Mouse (Mus musculus): Measurements from ENCODE around the gene Mybphl. TPM values are rescaled to one million over a fixed set of nuclear protein-coding genes. Genes with fewer than 3 reads are reported as not detected.

Gene Mybphl
- polyA plus RNA-seq, 1 experiment: 16.6 TPM

- no peak; the same call in 1 of the 2 replicates for TF ChIP-seq CTCF (IDR thresholded peaks at IDR 0.05; ENCODE audit: borderline replicate concordance, control insufficient read depth, extremely low read depth, insufficient read depth, low read length, poor library complexity)
- TF ChIP-seq POLR2A (IDR thresholded peaks at IDR 0.05; ENCODE audit: control insufficient read depth, extremely low read depth, insufficient read depth, low read length, poor library complexity): no peak
- no peak overlapping the region for H3K27ac ChIP-seq (ENCODE audit: control insufficient read depth, insufficient read depth, low read length)
- H3K36me3 ChIP-seq (ENCODE audit: control insufficient read depth, insufficient read depth, low read length): no peaks in the 10 kb centered on the region
- 91% methylated on average over 6 of the region's 6 CpGs for WGBS
- H3K4me1 ChIP-seq (replicated peaks; ENCODE audit: control insufficient read depth, insufficient read depth, low read length): peaks cover 13% of the 10 kb centered on the region
- DNase-seq: no peak
- no peak overlapping the region for H3K4me3 ChIP-seq (ENCODE audit: control insufficient read depth, insufficient read depth, low read length)
- no peaks in the 10 kb centered on the region; the same call in 1 of the 2 replicates for H3K27me3 ChIP-seq (ENCODE audit: control insufficient read depth, insufficient read depth, low read length)
These were observed 16.0 kb downstream of the Mybphl start for GRCm38 (mm10) chr3:108380695-108381094.

- Histone ChIP-seq H3K27ac (ENCODE audit: control insufficient read depth, insufficient read depth, low read length) (no peak overlapping the region; the same call in 1 of the 2 replicates), H3K4me1 (replicated peaks; ENCODE audit: control insufficient read depth, insufficient read depth, low read length) (peaks cover 13% of the 10 kb centered on the region), H3K4me3 (ENCODE audit: control insufficient read depth, insufficient read depth, low read length) (peak overlapping the region; percentile 13; the same call in 1 of the 2 replicates), H3K27me3 (ENCODE audit: control insufficient read depth, insufficient read depth, low read length) (no peaks in the 10 kb centered on the region; the same call in 1 of the 2 replicates), H3K36me3 (ENCODE audit: control insufficient read depth, insufficient read depth, low read length) (no peaks in the 10 kb centered on the region)
- no peak for TF ChIP-seq POLR2A (IDR thresholded peaks at IDR 0.05; ENCODE audit: control insufficient read depth, extremely low read depth, insufficient read depth, low read length, poor library complexity)
- TF ChIP-seq CTCF (IDR thresholded peaks at IDR 0.05; ENCODE audit: borderline replicate concordance, control insufficient read depth, extremely low read depth, insufficient read depth, low read length, poor library complexity): no peak
- 56% methylated on average over 14 of the region's 14 CpGs for WGBS
- no peak for DNase-seq
These were observed 17.5 kb downstream of the Mybphl start for GRCm38 (mm10) chr3:108381945-108382875.

GRCm38 (mm10) chr3:108383485-108384354 is 19.0 kb downstream of the Mybphl start, which contains the start of gene Psrc1:
Gene Psrc1 (plus strand): TSS chr3:108383839.
- TF ChIP-seq POLR2A (IDR thresholded peaks at IDR 0.05; ENCODE audit: control insufficient read depth, extremely low read depth, insufficient read depth, low read length, poor library complexity) (peak; percentile 36; the same call in 1 of the 2 replicates), CTCF (IDR thresholded peaks at IDR 0.05; ENCODE audit: borderline replicate concordance, control insufficient read depth, extremely low read depth, insufficient read depth, low read length, poor library complexity) (0 out of 2 replicates have a peak, but pooled peaks have one; percentile 13)
- Histone ChIP-seq H3K27me3 (ENCODE audit: control insufficient read depth, insufficient read depth, low read length) (no peaks in the 10 kb centered on the region), H3K4me3 (ENCODE audit: control insufficient read depth, insufficient read depth, low read length) (peak within 1 kb of the TSS; percentile 92), H3K36me3 (ENCODE audit: control insufficient read depth, insufficient read depth, low read length) (no peaks in the 10 kb centered on the region), H3K27ac (ENCODE audit: control insufficient read depth, insufficient read depth, low read length) (no peak within 1 kb of the TSS), H3K4me1 (replicated peaks; ENCODE audit: control insufficient read depth, insufficient read depth, low read length) (peaks cover 13% of the 10 kb centered on the region)
- 4% methylated on average over 44 of the region's 44 CpGs for WGBS
- peak; percentile 87 for DNase-seq

- H3K27me3 ChIP-seq (ENCODE audit: control insufficient read depth, insufficient read depth, low read length): no peaks in the 10 kb centered on the region
- 86% methylated on average over 2 of the region's 2 CpGs for WGBS
- H3K27ac ChIP-seq (ENCODE audit: control insufficient read depth, insufficient read depth, low read length): no peak overlapping the region
- peaks cover 16% of the 10 kb centered on the region for H3K4me1 ChIP-seq (replicated peaks; ENCODE audit: control insufficient read depth, insufficient read depth, low read length)
- H3K4me3 ChIP-seq (ENCODE audit: control insufficient read depth, insufficient read depth, low read length): no peak overlapping the region
- H3K36me3 ChIP-seq (ENCODE audit: control insufficient read depth, insufficient read depth, low read length): no peaks in the 10 kb centered on the region
- no peak for DNase-seq
- TF ChIP-seq CTCF (IDR thresholded peaks at IDR 0.05; ENCODE audit: borderline replicate concordance, control insufficient read depth, extremely low read depth, insufficient read depth, low read length, poor library complexity) (no peak), POLR2A (IDR thresholded peaks at IDR 0.05; ENCODE audit: control insufficient read depth, extremely low read depth, insufficient read depth, low read length, poor library complexity) (no peak)
These were observed 19.7 kb downstream of the Mybphl start for GRCm38 (mm10) chr3:108384425-108384824.

GRCm38 (mm10) chr3:108386186-108386585 is 21.5 kb downstream of the Mybphl start:
- Histone ChIP-seq H3K36me3 (ENCODE audit: control insufficient read depth, insufficient read depth, low read length) (no peaks in the 10 kb centered on the region), H3K4me3 (ENCODE audit: control insufficient read depth, insufficient read depth, low read length) (no peak overlapping the region), H3K27me3 (ENCODE audit: control insufficient read depth, insufficient read depth, low read length) (no peaks in the 10 kb centered on the region), H3K27ac (ENCODE audit: control insufficient read depth, insufficient read depth, low read length) (no peak overlapping the region), H3K4me1 (replicated peaks; ENCODE audit: control insufficient read depth, insufficient read depth, low read length) (peaks cover 17% of the 10 kb centered on the region)
- TF ChIP-seq POLR2A (IDR thresholded peaks at IDR 0.05; ENCODE audit: control insufficient read depth, extremely low read depth, insufficient read depth, low read length, poor library complexity) (no peak), CTCF (IDR thresholded peaks at IDR 0.05; ENCODE audit: borderline replicate concordance, control insufficient read depth, extremely low read depth, insufficient read depth, low read length, poor library complexity) (no peak)
- DNase-seq: no peak
- 94% methylated on average over 10 of the region's 10 CpGs for WGBS

GRCm38 (mm10) chr3:108389111-108389545 is 24.4 kb downstream of the Mybphl start:
- WGBS: 2% methylated on average over 5 of the region's 5 CpGs
- peaks cover 5% of the 10 kb centered on the region for H3K4me1 ChIP-seq (replicated peaks; ENCODE audit: control insufficient read depth, insufficient read depth, low read length)

More at GRCm38 (mm10) chr3:108389111-108389545, 24.4 kb downstream of the Mybphl start:
- no peak overlapping the region for H3K4me3 ChIP-seq (ENCODE audit: control insufficient read depth, insufficient read depth, low read length)
- H3K36me3 ChIP-seq (ENCODE audit: control insufficient read depth, insufficient read depth, low read length): no peaks in the 10 kb centered on the region
- peak; percentile 96 for DNase-seq
- TF ChIP-seq POLR2A (IDR thresholded peaks at IDR 0.05; ENCODE audit: control insufficient read depth, extremely low read depth, insufficient read depth, low read length, poor library complexity): no peak
- TF ChIP-seq CTCF (IDR thresholded peaks at IDR 0.05; ENCODE audit: borderline replicate concordance, control insufficient read depth, extremely low read depth, insufficient read depth, low read length, poor library complexity): peak; percentile 99
- H3K27me3 ChIP-seq (ENCODE audit: control insufficient read depth, insufficient read depth, low read length): no peaks in the 10 kb centered on the region
- H3K27ac ChIP-seq (ENCODE audit: control insufficient read depth, insufficient read depth, low read length): no peak overlapping the region
